Mouse (Mus musculus): Measurements from ENCODE around the gene Nanp.

Gene Nanp

DNA sequence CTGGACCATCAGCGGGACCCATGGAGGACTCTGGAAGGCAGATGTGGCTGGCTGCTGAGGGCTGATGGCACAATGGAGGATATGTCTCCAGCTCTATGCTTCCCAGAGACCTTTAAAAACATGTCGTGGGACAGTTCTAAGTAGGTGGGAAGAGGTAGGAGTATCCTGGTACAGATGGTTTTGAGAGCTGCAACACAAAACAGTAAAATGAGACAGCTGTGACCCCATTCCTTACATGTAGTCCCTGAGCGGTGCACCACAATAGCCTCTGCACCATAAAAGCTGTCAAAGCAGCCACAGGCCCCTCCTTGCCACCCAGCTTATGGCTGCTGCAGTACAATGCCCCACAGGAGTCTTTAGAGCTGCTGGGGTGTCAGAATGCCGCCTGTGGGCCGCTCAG lies 41.6 kb downstream of the Nanp start:
- no peak for DNase-seq

DNA sequence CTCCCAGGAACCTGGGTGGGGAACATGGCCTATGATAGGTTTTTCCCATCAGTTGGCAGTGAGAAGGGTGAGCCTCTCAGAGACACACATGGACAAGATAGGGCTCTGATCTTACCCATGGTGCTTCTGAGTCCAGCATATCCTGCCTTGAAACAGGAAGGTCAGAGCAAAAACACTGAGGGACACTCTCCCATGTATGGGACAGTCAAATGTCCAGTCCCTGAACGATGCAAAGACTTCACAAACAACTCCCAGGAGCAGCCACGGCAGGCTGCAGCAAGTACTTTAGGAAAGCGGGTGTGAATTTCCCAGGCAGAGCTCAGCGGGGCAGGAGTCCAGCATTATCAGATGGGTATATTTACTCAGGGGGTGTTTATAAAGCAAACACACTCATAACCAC lies 43.9 kb downstream of the Nanp start:
- DNase-seq, result no peak

DNA sequence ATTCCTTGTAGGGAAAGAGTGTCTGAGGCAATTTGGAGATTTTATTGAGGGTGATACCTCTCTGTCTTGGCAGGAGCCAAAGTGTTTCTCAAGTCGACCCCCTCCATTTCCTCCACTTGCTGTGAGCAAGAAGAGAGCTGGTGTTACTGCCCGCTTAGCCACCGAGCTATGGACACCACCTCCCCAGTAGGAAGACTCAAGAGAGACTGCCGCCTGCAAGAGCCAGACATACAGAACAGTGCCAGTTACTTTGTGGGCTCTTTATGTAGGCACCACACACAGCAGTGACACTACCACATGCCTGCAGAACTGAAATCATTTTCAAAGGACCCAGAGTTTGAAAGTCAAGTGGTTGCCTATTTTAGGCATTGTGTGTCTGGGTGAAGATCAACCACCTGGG lies 48.1 kb downstream of the Nanp start:
- DNase-seq, result no peak

DNA sequence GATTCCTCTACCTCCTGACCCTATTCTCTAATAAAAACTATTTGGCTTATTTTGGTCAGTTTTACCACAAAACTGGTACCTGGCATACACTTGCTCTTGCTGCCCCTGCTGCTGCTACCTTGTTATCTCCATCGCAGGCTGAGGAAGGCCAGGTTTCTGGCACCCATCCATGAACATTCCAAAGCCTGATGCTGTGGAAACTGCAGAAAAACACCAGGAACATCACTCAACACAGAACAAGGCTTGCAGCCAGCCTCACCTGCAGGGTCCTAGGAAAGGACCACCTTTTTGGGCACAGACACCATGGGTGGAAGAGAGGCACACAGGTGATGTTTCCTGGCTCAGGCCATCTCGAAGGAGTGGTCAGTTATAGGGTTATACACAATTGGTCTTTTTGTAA lies 48.7 kb downstream of the Nanp start:
- no peak for DNase-seq

DNA sequence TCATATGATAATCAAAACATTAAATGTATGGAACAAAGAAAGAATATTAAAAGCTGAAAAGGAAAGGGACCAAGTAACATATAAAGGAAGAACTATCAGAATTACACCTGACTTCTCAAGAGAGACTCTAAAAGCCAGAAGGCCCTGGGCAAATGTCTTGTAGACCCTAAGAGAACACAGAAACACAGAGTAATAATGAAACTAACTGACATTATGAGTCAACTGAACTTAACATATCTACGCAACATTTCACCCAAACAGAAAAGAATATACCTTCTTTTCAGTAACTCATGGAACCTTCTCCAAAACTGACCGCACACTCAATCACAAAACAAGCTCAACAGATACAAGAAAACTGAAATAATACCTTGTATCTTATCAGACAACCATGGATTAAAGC lies 53.8 kb downstream of the Nanp start:
- no peak for DNase-seq

DNA sequence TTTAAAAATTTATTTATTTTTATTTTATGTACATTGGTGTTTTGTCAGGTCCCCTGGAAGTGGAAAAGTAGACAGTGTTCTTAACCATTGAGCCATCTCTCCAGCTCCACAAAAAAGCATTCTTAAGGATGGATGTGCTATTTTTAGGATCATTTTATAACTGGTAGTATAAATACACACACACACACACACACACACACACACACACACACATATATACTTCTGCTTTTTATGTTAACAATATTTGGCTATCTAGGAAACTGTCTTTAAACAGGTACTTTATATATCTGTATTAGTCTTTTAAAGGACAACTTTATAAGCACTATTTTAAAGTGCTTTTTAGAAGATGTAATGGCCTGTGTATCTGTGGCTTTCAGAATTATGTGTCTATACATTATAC lies 57.1 kb downstream of the Nanp start:
- DNase-seq, result no peak

DNA sequence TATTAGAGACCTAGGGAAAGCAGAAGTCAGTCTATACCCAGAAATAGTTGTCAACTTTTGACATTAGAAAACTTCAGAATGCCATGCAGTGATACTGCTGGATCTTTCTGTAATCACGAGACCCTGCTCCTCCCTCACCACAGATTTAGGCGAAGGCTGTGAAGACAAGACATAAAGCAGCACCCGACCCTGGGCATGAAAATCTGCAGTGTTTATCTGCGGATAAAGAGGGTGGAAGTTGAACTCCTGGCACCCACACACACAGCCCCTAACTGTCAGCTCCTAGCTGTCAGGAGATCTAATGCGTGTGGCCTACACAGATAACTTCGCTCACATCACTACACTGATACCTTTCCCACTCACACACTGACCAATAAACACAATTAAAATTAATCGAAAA lies 57.7 kb downstream of the Nanp start:
- DNase-seq, result no peak

DNA sequence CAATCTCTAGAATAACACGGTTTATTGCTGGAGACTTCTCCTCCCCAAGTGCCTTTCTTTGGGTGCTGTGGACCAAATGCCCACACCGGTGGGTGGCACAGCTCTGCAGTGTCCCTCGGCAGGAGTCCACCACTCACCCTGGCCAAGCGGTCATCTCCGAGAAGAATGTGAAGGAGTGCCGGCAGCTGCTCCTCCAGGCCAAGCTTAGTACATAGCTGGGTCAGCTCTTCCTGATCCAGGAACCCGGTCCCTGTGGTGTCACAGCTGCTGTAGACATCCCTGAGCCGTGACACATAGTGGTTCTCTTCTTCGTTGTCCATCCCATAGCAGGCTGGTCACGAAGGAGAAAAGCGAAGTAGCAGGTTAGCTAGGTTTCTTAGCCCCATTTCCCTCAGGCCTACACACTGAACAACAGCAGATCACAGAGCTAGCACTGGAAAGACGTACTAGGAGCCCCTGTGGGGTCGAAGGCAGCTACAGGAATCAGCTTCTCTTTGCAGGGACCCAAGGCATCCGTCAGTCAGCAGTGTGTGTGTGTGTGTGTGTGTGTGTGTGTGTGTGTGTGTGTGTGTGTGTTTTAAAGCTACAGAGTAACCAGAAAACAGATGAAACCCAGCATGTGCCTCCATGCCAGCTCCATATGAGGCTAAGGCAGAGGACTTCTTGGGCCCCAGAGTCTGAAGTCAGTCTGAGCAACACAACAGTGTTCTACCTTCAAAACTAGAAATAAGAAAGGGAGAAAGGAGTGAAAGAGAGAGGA lies 59.2 kb downstream of the Nanp start:
- DNase-seq, result no peak

Measured in thymus, postnatal 14 days (tissue).